Comparison of ENCODE assay signal across 9 mouse cellular contexts in the genomic region with DNA sequence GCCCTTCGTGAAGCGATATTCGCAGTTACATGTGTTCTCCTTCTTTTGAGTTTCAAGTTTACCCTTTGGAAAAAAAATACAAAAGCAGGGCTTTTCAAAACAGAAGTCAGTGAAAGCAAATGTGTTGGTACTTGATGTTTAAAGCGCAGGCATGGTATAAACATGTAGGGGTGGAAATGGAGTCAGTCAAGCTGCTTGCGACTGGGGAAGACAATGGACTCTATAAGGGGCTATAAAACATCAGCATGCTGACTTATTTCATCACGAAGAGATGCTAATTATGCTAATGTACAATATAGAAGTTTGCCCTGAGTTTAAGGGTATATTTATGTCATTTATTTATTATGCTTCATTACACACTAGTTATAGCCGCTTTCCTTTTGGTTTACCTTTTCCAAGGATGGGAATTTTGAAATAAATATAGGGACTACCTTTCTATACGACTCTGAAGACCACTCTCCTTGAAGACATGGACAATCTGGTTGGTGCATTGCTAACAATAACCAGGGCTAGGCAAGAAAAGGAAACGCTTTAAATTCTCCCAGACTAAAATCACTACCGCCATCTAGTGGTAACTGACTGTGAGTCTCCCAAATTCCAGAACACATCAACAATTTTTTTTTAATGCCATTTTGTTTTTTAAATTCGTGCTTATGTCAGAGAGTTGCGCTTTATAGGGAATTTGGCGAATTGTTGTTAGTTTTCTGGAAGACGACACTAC.
A peak's percentile ranks its signal among the peaks of the same experiment; 100 is the strongest.
DNase-seq lines count a peak whose midpoint lies in the region; ATAC-seq and TF ChIP-seq lines count a peak whose summit lies in the region.
"Had no signal": no experiment of that assay in that cellular context is flagged by ENCODE, and none has a peak within 500 bp of the region (broad histone marks: within the 10 kb centered on the region; RNA-seq: fewer than 3 reads in every experiment).

No protein-coding gene starts in this region.

- no peaks in the 10 kb centered on the region for H3K27me3 ChIP-seq in heart, adult 2 months (ENCODE audit: control insufficient read depth, insufficient read depth, low read length)
- H3K27me3 ChIP-seq in heart, embryonic 11.5 days (ENCODE audit: control insufficient read depth, insufficient read depth, low read length), result no peaks in the 10 kb centered on the region
- H3K27me3 ChIP-seq in midbrain, embryonic 14.5 days (ENCODE audit: control insufficient read depth, insufficient read depth, low read length), result no peaks in the 10 kb centered on the region
- H3K27me3 ChIP-seq in midbrain, embryonic 10.5 days (ENCODE audit: low read depth, poor library complexity, severe bottlenecking), result no peaks in the 10 kb centered on the region
- no peaks in the 10 kb centered on the region for H3K27me3 ChIP-seq in neural tube, embryonic 13.5 days
- no peaks in the 10 kb centered on the region for H3K27me3 ChIP-seq in thymus, adult 2 months (ENCODE audit: control insufficient read depth, insufficient read depth, low read length)

- intact Hi-C loops in heart, adult 2 months (cut with DNase I), result no loop called here

- DNase-seq in heart, adult 2 months, result no peak
- peak; percentile 85 for DNase-seq in midbrain, embryonic 14.5 days
- no peak for DNase-seq in midbrain, embryonic 10.5 days (ENCODE audit: low spot score)
- peak; percentile 9 for DNase-seq in fibroblast of lung, adult 2 months (ENCODE audit: low read depth)
- DNase-seq in thymus, adult 2 months, result no peak
- no peak for DNase-seq in layer of hippocampus, adult 9-10 months (ENCODE audit: low spot score)

- ATAC-seq in heart, embryonic 11.5 days (replicated peaks; ENCODE audit: insufficient number of reproducible peaks, low FRiP score, low TSS enrichment), result no peak
- ATAC-seq in midbrain, embryonic 14.5 days (ENCODE audit: low FRiP score, low TSS enrichment), result peak; percentile 58; the same call in 1 of the 2 replicates
- ATAC-seq in neural tube, embryonic 13.5 days (ENCODE audit: low read depth), result peak; percentile 71

- H3K27ac ChIP-seq in heart, adult 2 months, result no peak overlapping the region
- H3K27ac ChIP-seq in heart, embryonic 11.5 days (ENCODE audit: low read depth, low read length), result no peak overlapping the region
- no peak overlapping the region for H3K27ac ChIP-seq in midbrain, embryonic 14.5 days (replicated peaks; ENCODE audit: low read depth, low read length)
- no peak overlapping the region for H3K27ac ChIP-seq in midbrain, embryonic 10.5 days (replicated peaks)
- no peak overlapping the region for H3K27ac ChIP-seq in neural tube, embryonic 13.5 days (replicated peaks)
- no peak overlapping the region for H3K27ac ChIP-seq in thymus, adult 2 months (ENCODE audit: control insufficient read depth, insufficient read depth, low read length)
- H3K27ac ChIP-seq: macrophage had no signal

- TF ChIP-seq CTCF in heart, adult 2 months (IDR thresholded peaks at IDR 0.05), result peak; percentile 80
- no peak for TF ChIP-seq CTCF in thymus, adult 2 months (IDR thresholded peaks at IDR 0.05; ENCODE audit: borderline replicate concordance, control insufficient read depth, extremely low read depth, insufficient read depth, low read length, poor library complexity)

- H3K4me2 ChIP-seq in heart, embryonic 11.5 days, result no peak overlapping the region
- no peak overlapping the region for H3K4me2 ChIP-seq in midbrain, embryonic 14.5 days (ENCODE audit: low read length)
- H3K4me2 ChIP-seq in neural tube, embryonic 13.5 days, result no peak overlapping the region

- no peaks in the 10 kb centered on the region for H3K4me1 ChIP-seq in heart, adult 2 months (ENCODE audit: control insufficient read depth, insufficient read depth, low read length)
- no peaks in the 10 kb centered on the region for H3K4me1 ChIP-seq in heart, embryonic 11.5 days (ENCODE audit: control insufficient read depth, insufficient read depth, low read length)
- H3K4me1 ChIP-seq in midbrain, embryonic 14.5 days (ENCODE audit: control insufficient read depth, insufficient read depth, low read length), result no peaks in the 10 kb centered on the region
- H3K4me1 ChIP-seq in midbrain, embryonic 10.5 days, result no peaks in the 10 kb centered on the region
- H3K4me1 ChIP-seq in neural tube, embryonic 13.5 days (replicated peaks), result no peaks in the 10 kb centered on the region
- H3K4me1 ChIP-seq in thymus, adult 2 months (replicated peaks; ENCODE audit: control insufficient read depth, insufficient read depth, low read length), result no peaks in the 10 kb centered on the region

- 45% methylated on average over 14 of the region's 14 CpGs for WGBS in heart, adult 2 months
- 45% methylated on average over 14 of the region's 14 CpGs for WGBS in heart, embryonic 11.5 days (ENCODE audit: insufficient replicate concordance)
- 51% methylated on average over 14 of the region's 14 CpGs for WGBS in midbrain, embryonic 14.5 days
- 52% methylated on average over 14 of the region's 14 CpGs for WGBS in midbrain, embryonic 10.5 days
- 48% methylated on average over 14 of the region's 14 CpGs for WGBS in neural tube, embryonic 13.5 days
- 54% methylated on average over 14 of the region's 14 CpGs for WGBS in thymus, adult 2 months

- H3K4me3 ChIP-seq in heart, adult 2 months, result no peak overlapping the region
- H3K4me3 ChIP-seq in heart, embryonic 11.5 days (ENCODE audit: low read depth, low read length), result no peak overlapping the region
- H3K4me3 ChIP-seq in midbrain, embryonic 14.5 days (replicated peaks; ENCODE audit: low read depth, low read length), result no peak overlapping the region
- H3K4me3 ChIP-seq in midbrain, embryonic 10.5 days, result no peak overlapping the region
- no peak overlapping the region for H3K4me3 ChIP-seq in neural tube, embryonic 13.5 days
- H3K4me3 ChIP-seq in thymus, adult 2 months (ENCODE audit: control insufficient read depth, insufficient read depth, low read length), result no peak overlapping the region

- no peak overlapping the region for H3K9ac ChIP-seq in heart, adult 2 months (ENCODE audit: low read depth, low read length)
- no peak overlapping the region for H3K9ac ChIP-seq in heart, embryonic 11.5 days (ENCODE audit: low read depth, low read length)
- H3K9ac ChIP-seq in midbrain, embryonic 14.5 days (replicated peaks; ENCODE audit: low read length), result no peak overlapping the region
- no peak overlapping the region for H3K9ac ChIP-seq in neural tube, embryonic 13.5 days

- no peak for TF ChIP-seq POLR2A in heart, adult 2 months (IDR thresholded peaks at IDR 0.05; ENCODE audit: insufficient read depth, low read depth, low read length)
- TF ChIP-seq POLR2A in thymus, adult 2 months (IDR thresholded peaks at IDR 0.05; ENCODE audit: control insufficient read depth, extremely low read depth, insufficient read depth, low read length, poor library complexity), result no peak

- H3K36me3 ChIP-seq in heart, adult 2 months (ENCODE audit: control insufficient read depth, insufficient read depth, low read length), result no peaks in the 10 kb centered on the region
- no peaks in the 10 kb centered on the region for H3K36me3 ChIP-seq in heart, embryonic 11.5 days (ENCODE audit: control insufficient read depth, insufficient read depth, low read length)
- no peaks in the 10 kb centered on the region for H3K36me3 ChIP-seq in midbrain, embryonic 14.5 days (ENCODE audit: control insufficient read depth, insufficient read depth, low read length)
- H3K36me3 ChIP-seq in midbrain, embryonic 10.5 days, result no peaks in the 10 kb centered on the region
- no peaks in the 10 kb centered on the region for H3K36me3 ChIP-seq in neural tube, embryonic 13.5 days
- no peaks in the 10 kb centered on the region for H3K36me3 ChIP-seq in thymus, adult 2 months (ENCODE audit: control insufficient read depth, insufficient read depth, low read length)

- no peaks in the 10 kb centered on the region for H3K9me3 ChIP-seq in heart, embryonic 11.5 days (replicated peaks; ENCODE audit: control insufficient read depth, low read length)
- no peaks in the 10 kb centered on the region for H3K9me3 ChIP-seq in midbrain, embryonic 14.5 days (ENCODE audit: control insufficient read depth, low read length)
- H3K9me3 ChIP-seq in midbrain, embryonic 10.5 days (replicated peaks), result no peaks in the 10 kb centered on the region
- no peaks in the 10 kb centered on the region for H3K9me3 ChIP-seq in neural tube, embryonic 13.5 days

- no peaks in the 10 kb centered on the region for H3K79me2 ChIP-seq in heart, adult 2 months (replicated peaks; ENCODE audit: control insufficient read depth, insufficient read depth, low read length)

- TF ChIP-seq EP300 in heart, adult 2 months (IDR thresholded peaks at IDR 0.05; ENCODE audit: insufficient read depth, low read depth, low read length), result no peak

Comparison
In these comparisons a context has a peak if more than half of its experiments do, and no peak if none do; other contexts are left out.
1. DNase-seq: peak in midbrain, embryonic 14.5 days (single experiment) and fibroblast of lung, adult 2 months (single experiment); none in heart, adult 2 months (0 of 2), midbrain, embryonic 10.5 days (single experiment), thymus, adult 2 months (single experiment) and layer of hippocampus, adult 9-10 months (single experiment).